Mouse (Mus musculus) embryonic facial prominence, embryonic 13.5 days (tissue): Measurements from ENCODE around the gene Itgbl1. TPM values are rescaled to one million over a fixed set of nuclear protein-coding genes. Genes with fewer than 3 reads are reported as not detected.
"Not testable (repeated sequence)": the region's sequence is repeated elsewhere in the genome, so short reads cannot be mapped to it uniquely, and the experiment has no call there.

Experiments
- ATAC-seq: fragments of 200-750 bp; cut with Nextera tagmentation; 2 replicates; pipeline ENCODE4 v1.8.0; 2017; ENCODE audit warnings: low read depth; ENCODE audit not compliant: insufficient number of reproducible peaks, insufficient read depth, low FRiP score, low TSS enrichment
- H3K27ac ChIP-seq: fragments of 300-500 bp; sonication (generic); 2 replicates; pipeline ENCODE4 v1.5.1; 2015; ENCODE audit warnings: moderate library complexity, mild to moderate bottlenecking, inconsistent platforms
- H3K27me3 ChIP-seq: fragments of 300-500 bp; sonication (generic); 2 replicates; pipeline ENCODE4 v1.6.1; 2015; ENCODE audit warnings: mild to moderate bottlenecking, inconsistent platforms
- H3K36me3 ChIP-seq: fragments of 300-500 bp; sonication (generic); 2 replicates; pipeline ENCODE4 v1.6.1; 2015; ENCODE audit warnings: mild to moderate bottlenecking, inconsistent platforms
- H3K4me1 ChIP-seq: fragments of 300-500 bp; sonication (generic); 2 replicates; pipeline ENCODE4 v1.6.1; 2015; ENCODE audit warnings: inconsistent platforms
- H3K4me2 ChIP-seq: fragments of 300-500 bp; sonication (generic); 2 replicates; pipeline ENCODE4 v1.6.1; 2015; ENCODE audit warnings: moderate library complexity, mild to moderate bottlenecking, inconsistent platforms
- H3K4me3 ChIP-seq: fragments of 300-500 bp; sonication (generic); 2 replicates; pipeline ENCODE4 v1.5.1; 2015; ENCODE audit warnings: mild to moderate bottlenecking, inconsistent platforms
- H3K9ac ChIP-seq: fragments of 300-500 bp; sonication (generic); 2 replicates; pipeline ENCODE4 v1.6.1; 2015; ENCODE audit warnings: mild to moderate bottlenecking, inconsistent platforms
- H3K9me3 ChIP-seq: fragments of 300-500 bp; sonication (generic); 2 replicates; pipeline ENCODE4 v1.6.1; 2016; ENCODE audit warnings: inconsistent platforms
- WGBS: fragments of 180-500 bp; shearing (Covaris S2); methylation state at CpG from one replicate; pipeline ENCODE4 v1.1.7; 2015; ENCODE audit warnings: mixed read lengths; 5-methylcytosine and 5-hydroxymethylcytosine counted together
- polyA plus RNA-seq: library from polyadenylated mRNA; unstranded; fragments of >200 nt; fragmentation: Nextera tagmentation; extraction: Ambion mirVana; gene quantifications from 2 replicates; pipeline ENCODE4 v1.2.1, GENCODE M21; 2015

Gene Itgbl1
- polyA plus RNA-seq = 0.90 and 1.4 TPM in 2 replicates

DNA sequence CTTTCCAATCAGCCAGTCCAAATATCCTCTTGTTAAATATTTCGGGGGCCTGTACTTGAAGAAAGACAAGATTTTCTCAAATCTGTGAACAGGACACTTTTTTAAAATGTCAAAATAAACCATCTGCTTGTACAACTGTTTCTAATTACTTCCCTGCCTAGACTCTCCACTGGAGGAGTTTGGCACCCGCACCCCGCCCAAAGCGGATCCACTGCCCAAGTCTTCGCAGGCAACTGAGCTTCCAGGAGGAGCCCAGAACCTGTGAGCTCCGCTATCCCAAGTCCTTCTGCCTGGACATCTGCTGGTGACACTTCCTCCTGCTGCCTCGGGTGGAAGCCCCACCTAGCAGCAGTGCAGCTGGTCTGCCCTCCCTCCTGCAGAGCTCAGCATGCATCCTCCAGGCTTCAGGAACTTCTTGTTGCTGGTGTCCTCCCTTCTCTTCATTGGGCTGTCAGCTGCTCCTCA, at the start of gene Itgbl1:
TSS of gene Itgbl1 (plus strand) at position 51 of the 465 bp plus-strand sequence.
- no peak within 1 kb of the TSS for H3K4me3 ChIP-seq
- H3K4me2 ChIP-seq = peak within 1 kb of the TSS; percentile 45
- H3K27ac ChIP-seq = no peak within 1 kb of the TSS
- peaks cover 10% of the 10 kb centered on the region for H3K4me1 ChIP-seq
- no peaks in the 10 kb centered on the region for H3K27me3 ChIP-seq
- ATAC-seq = no peak
- WGBS = 13% methylated on average over 7 of the region's 7 CpGs
- H3K9me3 ChIP-seq = no peaks in the 10 kb centered on the region
- no peak within 1 kb of the TSS for H3K9ac ChIP-seq
- H3K36me3 ChIP-seq = no peaks in the 10 kb centered on the region

- no peaks in the 10 kb centered on the region for H3K9me3 ChIP-seq
- peaks cover 15% of the 10 kb centered on the region for H3K27me3 ChIP-seq
- WGBS = 12% methylated on average over 1 of the region's 1 CpGs
- H3K9ac ChIP-seq = no peak overlapping the region
- no peak overlapping the region for H3K4me3 ChIP-seq
- no peak overlapping the region for H3K27ac ChIP-seq
- no peak overlapping the region for H3K4me2 ChIP-seq
- no peaks in the 10 kb centered on the region for H3K36me3 ChIP-seq
- H3K4me1 ChIP-seq = peaks cover 8% of the 10 kb centered on the region
- 0 out of 2 replicates have a peak, but pooled peaks have one; percentile 49 for ATAC-seq
These were observed 36.8 kb upstream of the Itgbl1 start for GRCm38 (mm10) chr14:123622969-123623368.

- H3K27me3 ChIP-seq = peaks cover 15% of the 10 kb centered on the region
- H3K27ac ChIP-seq = no peak within 1 kb of the TSS
- 1% methylated on average over 47 of the region's 47 CpGs for WGBS
These were observed 33.1 kb upstream of the Itgbl1 start, which contains the start of gene Nalcn for GRCm38 (mm10) chr14:123626501-123627179. Nalcn (minus strand) TSS chr14:123627144.

GRCm38 (mm10) chr14:123627180-123627562, 32.6 kb upstream of the Itgbl1 start:
- Histone ChIP-seq H3K4me1 (peaks cover 8% of the 10 kb centered on the region), H3K4me2 (peak overlapping the region; percentile 94), H3K27ac (no peak overlapping the region), H3K4me3 (peak overlapping the region; percentile 55), H3K9me3 (no peaks in the 10 kb centered on the region), H3K9ac (peak overlapping the region; percentile 71), H3K36me3 (no peaks in the 10 kb centered on the region), H3K27me3 (peaks cover 15% of the 10 kb centered on the region)
- ATAC-seq = no peak
- WGBS = 54% methylated on average over 3 of the region's 3 CpGs

More at GRCm38 (mm10) chr14:123626501-123627179, 33.1 kb upstream of the Itgbl1 start, which contains the start of gene Nalcn:
- H3K4me3 ChIP-seq = peak within 1 kb of the TSS; percentile 55
- H3K4me2 ChIP-seq = peak within 1 kb of the TSS; percentile 94
- H3K9ac ChIP-seq = peak within 1 kb of the TSS; percentile 71
- H3K36me3 ChIP-seq = no peaks in the 10 kb centered on the region
- no peaks in the 10 kb centered on the region for H3K9me3 ChIP-seq
- peak; percentile 56; the same call in 1 of the 2 replicates for ATAC-seq
- H3K4me1 ChIP-seq = peaks cover 8% of the 10 kb centered on the region

DNA sequence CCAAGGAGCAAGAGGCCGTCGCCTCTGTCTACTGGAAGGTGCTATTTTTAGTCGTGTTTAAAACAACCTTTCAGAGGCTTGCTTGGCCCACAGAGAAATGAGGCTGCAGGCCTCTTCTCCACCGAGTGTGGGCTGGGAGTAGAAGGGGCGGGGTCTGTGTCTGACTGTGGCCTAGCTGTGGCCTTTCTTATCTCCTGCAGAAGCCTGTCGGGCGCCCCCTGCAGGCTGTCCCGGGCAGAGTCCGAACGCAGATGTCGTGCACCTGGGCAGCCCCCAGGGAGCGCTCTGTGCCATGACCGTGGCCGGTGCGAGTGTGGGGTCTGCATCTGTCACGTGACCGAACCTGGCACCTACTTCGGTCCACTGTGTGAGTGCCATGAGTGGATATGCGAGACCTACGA, 1.3 kb downstream of the Itgbl1 start:
- Histone ChIP-seq H3K9ac (no peak overlapping the region), H3K4me3 (no peak overlapping the region), H3K4me1 (peaks cover 10% of the 10 kb centered on the region), H3K4me2 (peak overlapping the region; percentile 33), H3K27ac (no peak overlapping the region), H3K36me3 (no peaks in the 10 kb centered on the region), H3K27me3 (no peaks in the 10 kb centered on the region), H3K9me3 (no peaks in the 10 kb centered on the region)
- 23% methylated on average over 20 of the region's 20 CpGs for WGBS
- ATAC-seq = peak; percentile 69; the same call in 1 of the 2 replicates

DNA sequence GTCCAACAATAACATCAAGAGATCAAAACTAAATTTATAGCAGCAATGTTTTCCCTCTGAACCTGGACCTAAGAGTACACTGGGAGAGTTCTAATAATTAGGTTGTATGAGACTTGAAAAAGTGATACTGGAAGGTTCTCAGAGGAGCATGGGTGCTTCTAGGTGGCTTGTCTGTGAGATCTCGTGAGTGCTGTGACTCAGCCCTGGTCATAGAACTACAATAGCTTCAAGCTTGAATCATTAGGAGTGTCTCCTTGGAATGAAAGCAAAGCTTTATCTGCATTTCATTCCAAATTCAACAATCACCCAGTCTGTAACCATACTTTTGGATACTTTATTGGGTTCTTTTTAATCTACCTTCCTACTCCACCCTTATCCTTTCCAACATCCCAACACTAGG, 2.6 kb downstream of the Itgbl1 start:
- Histone ChIP-seq H3K4me2 (no peak overlapping the region), H3K4me1 (peaks cover 10% of the 10 kb centered on the region), H3K36me3 (no peaks in the 10 kb centered on the region), H3K27me3 (no peaks in the 10 kb centered on the region), H3K9ac (no peak overlapping the region), H3K9me3 (no peaks in the 10 kb centered on the region), H3K4me3 (no peak overlapping the region), H3K27ac (no peak overlapping the region)
- 82% methylated on average over 1 of the region's 1 CpGs for WGBS
- ATAC-seq = no peak

- ATAC-seq = no peak
These were observed 3.4 kb downstream of the Itgbl1 start for GRCm38 (mm10) chr14:123663206-123663605.

GRCm38 (mm10) chr14:123664451-123664850, 4.7 kb downstream of the Itgbl1 start:
- Histone ChIP-seq H3K4me2 (no peak overlapping the region), H3K9ac (no peak overlapping the region), H3K27ac (no peak overlapping the region), H3K4me1 (peaks cover 10% of the 10 kb centered on the region), H3K36me3 (no peaks in the 10 kb centered on the region), H3K4me3 (no peak overlapping the region), H3K9me3 (no peaks in the 10 kb centered on the region), H3K27me3 (no peaks in the 10 kb centered on the region)
- no peak for ATAC-seq

More at GRCm38 (mm10) chr14:123663206-123663605, 3.4 kb downstream of the Itgbl1 start:
- peaks cover 10% of the 10 kb centered on the region for H3K4me1 ChIP-seq
- H3K4me2 ChIP-seq = no peak overlapping the region
- no peaks in the 10 kb centered on the region for H3K27me3 ChIP-seq
- no peaks in the 10 kb centered on the region for H3K36me3 ChIP-seq
- no peak overlapping the region for H3K4me3 ChIP-seq
- no peaks in the 10 kb centered on the region for H3K9me3 ChIP-seq
- H3K27ac ChIP-seq = no peak overlapping the region
- H3K9ac ChIP-seq = no peak overlapping the region

GRCm38 (mm10) chr14:123671076-123671475, 11.3 kb downstream of the Itgbl1 start:
- not testable (repeated sequence) for H3K4me2 ChIP-seq, ATAC-seq, H3K9ac ChIP-seq, H3K36me3 ChIP-seq, H3K27me3 ChIP-seq, H3K27ac ChIP-seq, H3K4me3 ChIP-seq, H3K9me3 ChIP-seq, H3K4me1 ChIP-seq
- 83% methylated on average over 21 of the region's 21 CpGs for WGBS

DNA sequence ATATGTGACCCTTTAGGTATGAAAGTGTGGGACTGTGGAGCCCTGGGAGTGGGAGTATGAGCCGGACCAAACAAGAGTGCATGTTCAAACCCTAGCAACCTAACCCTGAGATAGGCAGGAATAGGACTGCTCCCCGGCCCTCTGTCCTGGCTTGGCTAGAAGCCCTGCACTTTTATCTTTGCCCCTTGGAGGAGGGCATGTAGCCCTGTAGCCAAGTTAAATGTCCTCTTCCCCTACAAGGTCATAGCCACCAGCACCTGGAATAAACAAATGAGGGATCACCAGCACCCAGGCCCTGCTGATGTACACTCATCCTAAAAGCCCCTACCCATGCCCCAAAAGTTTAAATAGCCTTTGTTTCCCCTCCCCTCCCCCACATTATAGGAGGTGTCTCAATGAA, 18.3 kb downstream of the Itgbl1 start:
- WGBS = 88% methylated on average over 2 of the region's 2 CpGs

GRCm38 (mm10) chr14:123714751-123715150, 55.0 kb downstream of the Itgbl1 start:
- Histone ChIP-seq H3K27me3 (no peaks in the 10 kb centered on the region), H3K27ac (no peak overlapping the region), H3K9me3 (no peaks in the 10 kb centered on the region), H3K4me2 (no peak overlapping the region), H3K4me1 (no peaks in the 10 kb centered on the region), H3K9ac (no peak overlapping the region), H3K36me3 (no peaks in the 10 kb centered on the region), H3K4me3 (no peak overlapping the region)
- no peak for ATAC-seq

More for the DNA sequence above, 18.3 kb downstream of the Itgbl1 start:
- H3K4me2 ChIP-seq = no peak overlapping the region
- H3K36me3 ChIP-seq = no peaks in the 10 kb centered on the region
- no peaks in the 10 kb centered on the region for H3K27me3 ChIP-seq
- H3K4me3 ChIP-seq = no peak overlapping the region
- no peaks in the 10 kb centered on the region for H3K4me1 ChIP-seq
- no peak overlapping the region for H3K9ac ChIP-seq
- H3K9me3 ChIP-seq = no peaks in the 10 kb centered on the region
- H3K27ac ChIP-seq = no peak overlapping the region
- ATAC-seq = no peak

DNA sequence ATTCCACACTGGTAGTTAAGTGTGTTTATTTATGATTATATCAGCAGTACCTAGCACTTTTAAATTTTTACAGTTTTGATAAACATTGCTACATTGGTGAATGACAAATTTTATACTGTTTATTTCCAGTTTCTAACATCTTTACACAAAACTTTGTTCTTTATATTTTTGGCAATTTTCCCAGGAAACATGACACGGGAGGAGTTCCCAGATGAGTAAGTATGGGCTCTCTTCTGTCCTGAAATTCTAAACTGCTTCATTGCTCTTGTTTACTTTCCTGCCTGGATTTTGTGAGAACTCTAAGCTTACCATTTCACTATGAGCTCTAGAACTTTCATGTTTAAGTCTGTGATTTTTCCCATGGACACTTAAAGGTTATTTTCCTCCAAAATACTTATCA, 82.3 kb downstream of the Itgbl1 start:
- Histone ChIP-seq H3K9ac (no peak overlapping the region), H3K27me3 (no peaks in the 10 kb centered on the region), H3K4me2 (no peak overlapping the region), H3K4me3 (no peak overlapping the region), H3K36me3 (no peaks in the 10 kb centered on the region), H3K4me1 (no peaks in the 10 kb centered on the region), H3K9me3 (no peaks in the 10 kb centered on the region), H3K27ac (no peak overlapping the region)
- ATAC-seq = no peak
- 40% methylated on average over 1 of the region's 1 CpGs for WGBS
